Mouse (Mus musculus) NIH3T3 (cell line): ENCODE results near the gene Nrxn3.

Experiments used
- DNase-seq: peaks from one replicate; pipeline ENCODE4 v3.0.0-alpha.2; 2012; ENCODE audit warnings: low read depth

Nrxn3 gene

DNA sequence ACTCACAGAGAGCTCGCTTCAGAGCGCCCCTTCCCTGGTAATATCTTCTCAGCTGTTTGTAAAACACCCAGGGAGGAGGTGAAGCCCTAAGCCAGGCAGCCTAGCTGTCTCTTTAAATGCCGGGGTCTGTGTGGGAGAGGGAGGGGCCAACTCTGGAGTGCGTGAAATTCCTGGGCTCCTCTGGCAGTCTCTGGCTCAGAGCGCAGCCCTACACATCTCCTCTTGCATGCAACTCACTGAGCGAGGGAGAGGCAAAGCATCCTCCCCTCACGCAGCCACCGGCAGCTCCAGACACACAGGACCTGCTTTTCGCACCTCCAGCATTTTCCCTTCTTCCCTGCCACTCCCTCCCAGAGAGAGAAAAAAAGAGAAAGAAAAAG lies at the start of gene Nrxn3:
Nrxn3 (plus strand) TSS at position 186 of the 380 bp plus-strand sequence.
- peak; percentile 21 for DNase-seq

DNA sequence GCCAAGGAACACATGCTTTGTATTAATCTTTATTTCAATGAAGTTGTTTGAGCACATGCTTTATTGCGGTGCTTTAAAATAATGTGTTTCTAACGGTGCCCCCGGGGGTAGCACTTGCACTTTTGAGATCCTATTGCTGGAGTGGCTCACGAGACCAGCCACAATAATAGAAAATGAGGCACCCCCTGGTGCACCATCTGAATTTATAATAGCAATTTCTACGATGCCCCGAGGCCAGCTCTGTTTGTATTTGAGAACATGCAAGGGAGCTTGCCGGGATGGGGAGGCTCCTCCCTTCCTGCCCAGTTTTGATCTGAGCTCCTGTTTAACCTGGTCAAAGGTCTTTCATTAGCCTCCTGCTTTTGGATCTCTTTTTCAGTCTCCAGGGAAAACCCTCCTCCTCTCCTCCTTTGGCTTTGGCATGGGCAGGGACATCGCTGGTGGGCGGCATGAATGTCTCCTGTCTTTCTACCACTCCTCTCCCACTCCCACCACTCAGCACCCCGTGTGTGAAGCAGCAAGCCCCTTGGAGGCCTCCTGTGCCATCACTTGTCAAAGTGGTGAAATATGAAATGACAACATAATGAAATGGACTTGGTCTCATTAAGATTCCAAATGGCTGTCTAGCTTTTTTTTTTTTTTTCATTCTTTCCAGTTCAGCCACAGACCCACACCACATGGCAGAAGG lies 18.4 kb upstream of the Nrxn3 start:
- DNase-seq = no peak

DNA sequence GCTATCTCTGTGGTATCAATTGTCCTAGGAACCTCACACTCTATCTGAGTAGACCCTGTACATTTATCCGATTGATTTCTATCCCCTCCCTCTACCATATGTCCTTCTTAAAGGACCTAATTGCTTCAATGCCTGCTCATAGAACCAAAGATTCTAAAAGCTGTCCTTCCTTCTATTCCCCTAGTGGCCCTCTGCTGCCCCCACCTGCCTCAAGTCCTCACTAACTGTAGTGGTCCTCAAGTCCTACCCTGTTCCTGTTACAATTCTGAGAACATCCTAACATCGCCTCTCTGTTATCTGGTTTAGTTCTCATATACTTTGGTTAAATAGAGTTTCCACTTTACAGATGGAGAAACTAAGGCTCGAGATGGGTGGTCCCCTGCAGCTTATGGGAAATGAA lies 16.7 kb upstream of the Nrxn3 start:
- DNase-seq = no peak

DNA sequence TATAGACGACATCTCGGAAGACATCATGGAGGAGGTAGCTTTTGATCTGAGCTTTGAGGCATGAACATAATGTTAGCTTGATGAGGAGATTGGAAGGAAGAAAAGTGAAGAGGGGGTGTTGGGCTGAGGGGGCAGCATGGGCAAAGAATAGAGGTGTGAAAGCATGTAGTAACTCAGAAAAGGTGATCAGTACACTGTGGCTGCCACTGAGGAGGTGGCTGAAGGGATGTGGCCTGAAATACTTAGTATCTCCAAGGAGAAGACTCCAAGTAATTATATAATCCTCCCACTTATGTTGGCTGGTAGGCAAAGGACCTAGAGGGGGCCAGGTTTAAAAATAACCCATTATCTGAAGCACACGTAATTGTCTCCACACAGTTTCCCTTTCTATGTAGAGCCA lies 14.9 kb upstream of the Nrxn3 start:
- no peak for DNase-seq

DNA sequence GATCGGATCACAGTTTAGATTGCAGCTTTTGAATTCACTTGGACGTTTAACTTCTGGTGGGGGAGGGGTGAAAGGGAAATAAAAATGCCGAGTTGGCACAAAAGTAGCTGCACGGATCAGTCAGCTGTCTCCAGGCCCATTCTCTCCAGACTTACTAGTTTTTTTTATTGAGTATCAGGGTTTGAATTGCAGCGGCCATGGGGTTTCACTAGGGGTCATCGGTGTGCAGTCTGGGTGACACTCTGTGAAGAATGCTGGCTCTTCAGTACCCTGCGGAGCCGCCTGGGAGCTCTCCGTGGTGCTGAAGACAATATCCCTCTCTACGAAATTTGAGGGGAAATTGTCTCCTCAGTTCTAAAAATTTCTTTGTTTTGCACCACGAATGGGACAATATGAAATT lies 13.5 kb upstream of the Nrxn3 start:
- DNase-seq = peak; percentile 55

DNA sequence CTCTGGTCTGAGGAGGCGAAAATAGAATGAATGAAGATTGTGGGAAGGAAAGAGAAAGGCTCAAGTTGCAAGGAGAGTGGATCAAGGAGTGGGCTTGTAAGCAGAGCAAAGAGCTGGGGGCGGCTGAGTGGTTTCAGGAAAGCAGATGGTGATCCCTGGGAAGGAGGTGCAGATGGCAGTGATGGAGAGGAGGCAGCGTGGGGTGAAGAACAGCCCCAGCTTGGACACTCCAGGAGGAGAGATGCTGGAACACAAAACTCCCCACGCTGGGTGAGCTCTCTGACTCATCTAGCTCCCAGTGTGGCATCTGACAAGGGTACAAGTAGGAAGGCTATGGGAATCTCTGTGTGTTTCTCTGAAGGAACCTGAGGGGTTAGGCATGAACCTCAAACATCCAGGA lies 9.2 kb upstream of the Nrxn3 start:
- DNase-seq = no peak

DNA sequence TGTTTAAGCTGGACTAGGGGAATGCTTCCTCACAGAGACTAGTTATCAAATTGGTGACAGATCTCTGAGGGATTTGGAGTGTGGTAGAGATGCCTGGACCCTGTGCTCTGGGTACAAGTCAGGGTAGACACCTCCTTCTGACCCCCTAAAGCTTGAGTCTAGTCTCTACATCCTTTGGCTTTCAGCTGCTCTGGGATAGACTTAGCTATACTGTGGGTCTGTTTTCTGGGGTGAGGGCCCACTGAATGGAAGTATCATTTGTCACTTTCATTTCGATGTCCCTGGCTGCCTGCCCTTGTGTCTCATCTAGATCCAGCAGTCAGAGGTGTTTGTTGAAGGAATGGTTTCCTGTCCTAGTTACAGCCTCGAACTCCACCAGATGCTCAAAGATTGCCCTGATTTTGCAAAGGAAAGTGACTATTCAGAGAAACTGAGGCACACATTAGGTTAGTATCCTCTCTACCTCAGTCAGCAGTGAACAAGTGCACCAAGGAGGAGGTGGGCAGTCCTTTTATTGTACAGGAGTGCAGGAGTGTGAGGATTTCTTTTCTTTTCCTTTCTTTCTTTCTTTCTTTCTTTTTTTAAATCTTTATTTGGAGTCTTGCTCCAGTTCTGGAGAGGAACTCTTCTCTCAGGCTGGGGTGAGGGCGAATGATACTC lies 515 bp upstream of the Nrxn3 start:
- DNase-seq = no peak

DNA sequence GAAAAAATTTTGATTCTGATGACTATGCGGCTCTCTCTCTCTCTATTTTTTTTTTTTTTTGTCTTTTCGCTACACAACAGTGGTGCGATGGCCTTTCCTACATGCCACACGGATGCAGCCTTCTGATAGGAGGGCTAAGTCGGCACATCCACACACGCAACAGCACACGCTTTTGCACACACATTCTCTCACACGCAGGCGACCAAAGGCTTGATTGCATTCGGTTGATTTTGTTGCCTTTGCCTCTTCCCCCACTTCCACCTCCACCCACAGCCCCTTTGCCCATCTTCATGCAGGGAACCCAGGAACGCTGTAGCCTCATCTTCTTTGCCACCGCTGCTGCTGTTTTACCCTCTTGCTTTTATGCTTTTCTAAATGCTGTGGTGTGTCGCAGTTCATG lies 3.6 kb downstream of the Nrxn3 start:
- no peak for DNase-seq

DNA sequence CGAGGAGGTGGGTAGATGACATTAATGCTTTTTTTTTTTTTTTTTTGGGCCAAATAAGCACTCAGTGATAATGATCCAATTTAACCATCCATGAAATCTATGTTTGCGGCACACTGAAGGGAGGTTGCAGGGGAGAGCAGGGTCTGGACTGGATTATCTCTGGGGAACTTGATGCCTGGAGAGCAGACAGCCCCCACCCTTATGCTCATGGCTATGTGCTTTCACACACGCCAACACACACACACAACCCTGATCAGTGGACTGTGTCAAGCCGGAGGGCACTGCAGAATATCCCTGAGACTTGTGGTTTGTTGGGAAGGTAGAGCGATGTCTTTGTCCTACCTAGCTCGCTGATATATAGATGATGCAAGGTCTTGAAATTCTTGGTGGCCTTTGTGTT lies 4.1 kb downstream of the Nrxn3 start:
- DNase-seq = no peak

DNA sequence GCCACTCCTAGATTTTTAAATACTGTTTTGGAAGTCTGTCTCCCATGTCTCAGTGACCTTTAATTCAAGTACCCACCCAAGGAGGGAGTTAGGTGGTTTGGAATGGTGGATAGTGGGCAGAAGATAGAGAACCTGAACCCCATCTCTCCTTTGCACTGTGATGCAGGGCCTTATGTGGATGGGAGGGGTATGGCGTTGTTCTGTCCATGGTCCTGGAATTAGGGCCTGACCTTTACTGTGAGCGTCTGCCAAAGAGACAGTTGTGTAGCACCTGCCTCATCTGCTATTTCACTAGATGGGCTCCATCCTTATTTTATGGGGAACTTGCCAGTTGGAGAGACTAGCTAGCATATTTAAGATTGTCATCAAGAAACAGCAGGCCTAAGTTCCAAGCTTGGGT lies 8.0 kb downstream of the Nrxn3 start:
- DNase-seq = no peak

DNA sequence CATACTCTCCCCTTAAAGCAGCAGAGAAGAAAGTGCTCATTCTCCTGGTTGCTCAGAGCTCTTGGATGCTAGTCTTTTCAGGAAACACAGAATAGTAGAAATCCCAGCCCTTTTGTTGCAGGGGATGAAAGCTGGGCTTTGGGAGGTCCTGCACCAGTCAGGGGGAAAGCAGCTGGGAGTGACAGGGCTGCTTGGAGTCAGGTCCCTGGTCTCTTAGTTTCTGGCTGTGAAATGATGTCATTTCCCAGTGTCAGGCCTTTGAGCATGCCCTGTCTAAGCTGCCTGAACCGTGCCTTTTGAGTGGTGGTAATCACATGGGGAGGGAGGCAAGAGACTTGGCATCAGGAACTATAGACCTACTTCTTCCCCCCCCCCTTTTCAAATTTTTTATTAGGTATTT lies 12.4 kb downstream of the Nrxn3 start:
- DNase-seq = no peak

DNA sequence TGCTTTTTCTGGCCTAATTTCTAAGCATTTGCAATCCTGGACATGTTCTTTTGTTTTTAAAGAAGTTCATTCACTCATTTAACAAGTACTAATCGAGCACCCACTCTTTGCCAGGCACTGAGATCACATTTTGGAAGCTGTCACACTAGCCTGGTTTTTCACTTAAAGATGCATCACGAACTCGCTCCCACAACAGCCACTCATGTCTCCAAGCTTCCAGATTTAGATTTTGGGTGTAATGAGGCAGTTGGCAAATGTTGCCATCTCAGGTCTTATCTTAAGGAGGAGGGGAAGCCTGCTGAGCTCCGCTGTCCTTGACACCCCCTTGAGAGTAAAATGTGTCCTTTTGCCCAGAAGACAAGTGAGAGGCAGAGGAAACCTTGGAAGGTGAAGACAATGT lies 14.4 kb downstream of the Nrxn3 start:
- DNase-seq = no peak

DNA sequence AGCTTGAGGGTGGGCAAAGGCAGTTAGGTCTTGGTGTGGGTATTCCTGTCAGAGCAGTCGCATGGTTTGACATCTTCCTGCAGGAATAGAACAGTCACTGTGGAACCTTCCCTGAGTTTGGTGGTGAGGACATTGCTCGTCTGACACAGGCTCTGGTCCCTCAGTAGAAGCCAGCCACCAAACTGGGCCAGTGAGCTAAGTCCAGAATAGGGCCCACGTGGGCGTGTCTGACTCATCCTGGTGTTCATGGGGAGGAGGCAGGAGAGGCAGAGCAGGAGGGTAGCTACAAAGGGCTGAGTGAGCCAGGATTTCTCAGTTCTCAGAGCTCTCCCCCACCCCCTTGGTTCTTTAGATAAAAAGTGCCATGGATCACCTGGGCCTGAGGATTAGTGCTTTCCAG lies 15.9 kb downstream of the Nrxn3 start:
- no peak for DNase-seq

DNA sequence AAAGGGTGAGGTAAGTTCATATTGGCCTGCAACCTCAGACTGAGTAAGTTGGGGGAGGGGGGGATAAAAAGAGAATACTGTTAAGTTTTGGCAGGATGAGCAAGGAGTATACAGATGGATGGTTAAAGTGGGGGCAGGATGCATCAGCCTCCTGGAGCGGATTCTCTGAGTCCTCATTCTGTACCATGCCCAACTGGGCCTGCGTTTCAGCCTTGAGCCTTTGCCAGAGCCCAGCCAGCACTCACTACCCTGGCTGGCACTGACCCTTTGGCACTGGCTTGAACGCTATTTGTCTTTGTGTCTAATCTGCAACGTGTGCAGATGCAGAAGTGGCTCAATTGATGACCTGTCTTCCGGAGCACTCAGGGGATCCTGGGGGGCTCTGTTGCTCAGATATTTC lies 24.1 kb downstream of the Nrxn3 start:
- no peak for DNase-seq

DNA sequence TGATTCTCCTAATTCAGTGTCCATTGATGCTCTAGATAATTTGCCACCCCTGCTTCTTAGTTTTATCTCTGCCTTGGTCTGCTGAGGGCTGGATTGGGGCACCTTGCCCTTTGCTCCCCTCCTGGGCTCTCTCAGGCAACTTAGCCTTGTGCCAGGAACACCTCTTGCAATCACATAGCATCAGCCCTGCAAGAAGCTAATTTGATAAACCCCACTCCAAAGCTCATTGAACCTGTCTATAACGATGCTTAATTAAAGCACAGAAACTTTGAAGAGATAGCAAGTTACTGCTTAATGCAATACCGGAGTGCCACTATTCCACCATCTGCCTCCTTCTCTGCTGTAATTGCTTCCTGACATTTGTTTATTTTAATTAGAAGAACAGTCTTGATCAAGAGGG lies 42.1 kb downstream of the Nrxn3 start:
- DNase-seq = no peak

DNA sequence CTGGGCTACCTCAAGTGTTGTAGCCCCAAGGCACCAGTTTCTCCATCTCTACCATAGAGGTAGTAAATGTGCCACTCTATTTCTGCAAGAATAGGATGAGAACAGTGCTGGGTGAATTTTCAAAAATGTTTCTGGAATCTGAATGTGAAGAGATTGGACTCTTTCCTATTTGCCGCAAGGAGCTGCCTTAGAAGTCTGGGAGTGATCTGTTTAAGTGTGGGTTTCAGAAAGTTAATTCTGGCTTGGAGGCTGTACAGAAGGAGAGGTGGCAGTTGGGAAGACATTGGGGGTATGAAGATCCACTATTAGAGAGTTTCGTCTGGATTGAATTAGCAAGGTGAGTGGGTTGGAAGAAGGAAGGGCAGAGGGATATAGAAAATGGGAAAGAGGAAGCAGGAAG lies 52.0 kb downstream of the Nrxn3 start:
- no peak for DNase-seq

DNA sequence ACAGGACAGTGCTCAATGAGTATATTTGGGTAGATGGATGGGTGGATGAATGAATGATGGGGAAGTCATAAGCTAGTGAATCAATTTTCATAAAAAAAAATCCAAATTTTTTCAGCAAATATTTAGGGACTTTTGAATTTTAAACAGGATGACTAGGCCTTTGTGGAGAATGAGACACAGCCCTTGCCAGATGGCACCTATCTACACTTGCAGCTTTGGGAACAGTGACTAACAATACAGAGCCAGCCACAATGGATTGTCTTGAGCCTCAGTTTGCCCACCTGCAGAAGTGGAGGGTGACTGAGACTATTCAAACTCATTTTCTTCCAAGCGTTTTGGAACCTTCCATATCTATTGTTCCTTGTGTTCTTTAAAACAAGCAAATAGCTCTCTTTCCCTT lies 55.4 kb downstream of the Nrxn3 start:
- DNase-seq = no peak

DNA sequence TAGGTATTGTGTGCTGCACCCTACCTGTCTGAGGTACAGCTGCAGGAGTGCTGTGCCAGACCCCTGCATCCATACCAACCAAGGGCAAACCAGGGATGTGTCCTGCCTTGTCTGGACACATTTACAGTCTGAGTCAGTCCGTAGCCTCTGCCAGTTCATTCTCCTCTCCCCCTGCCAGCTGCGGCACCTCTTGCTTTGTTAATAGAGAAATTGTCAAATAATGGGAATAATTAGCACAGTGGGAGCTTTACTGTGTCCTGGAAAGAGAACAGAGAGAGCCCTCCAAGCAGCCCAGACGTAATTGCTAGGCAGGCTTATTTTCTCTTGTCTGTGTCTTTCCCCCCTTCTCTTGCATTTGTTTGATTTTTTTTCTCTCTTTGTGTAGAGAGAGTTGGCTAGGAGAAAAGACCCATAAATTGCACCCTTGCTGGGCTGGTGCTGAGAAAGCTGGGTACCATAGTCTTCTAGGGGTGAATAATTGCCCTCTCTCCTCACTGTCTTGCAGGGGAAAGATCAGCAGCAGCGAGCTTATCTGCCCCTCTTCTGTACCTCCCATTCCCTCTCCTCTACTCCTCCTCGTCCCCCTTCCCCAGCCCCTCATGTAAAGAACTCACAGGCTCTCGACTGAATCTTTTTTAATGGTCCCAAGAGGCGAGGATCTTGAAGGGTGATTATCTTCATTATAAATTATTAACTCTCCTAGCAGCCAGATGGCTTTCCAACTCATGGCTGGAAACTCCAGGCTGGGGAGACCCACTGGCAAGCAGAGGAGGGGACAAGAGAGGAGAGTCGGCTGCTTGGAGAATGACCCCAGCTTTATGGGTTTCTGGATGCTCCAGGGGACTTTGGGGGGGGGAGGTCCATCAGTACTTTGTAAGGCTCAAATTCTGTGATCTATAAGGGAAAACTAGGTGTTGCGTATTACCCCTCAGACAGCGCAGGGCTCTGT lies 61.8 kb downstream of the Nrxn3 start:
- DNase-seq = no peak

DNA sequence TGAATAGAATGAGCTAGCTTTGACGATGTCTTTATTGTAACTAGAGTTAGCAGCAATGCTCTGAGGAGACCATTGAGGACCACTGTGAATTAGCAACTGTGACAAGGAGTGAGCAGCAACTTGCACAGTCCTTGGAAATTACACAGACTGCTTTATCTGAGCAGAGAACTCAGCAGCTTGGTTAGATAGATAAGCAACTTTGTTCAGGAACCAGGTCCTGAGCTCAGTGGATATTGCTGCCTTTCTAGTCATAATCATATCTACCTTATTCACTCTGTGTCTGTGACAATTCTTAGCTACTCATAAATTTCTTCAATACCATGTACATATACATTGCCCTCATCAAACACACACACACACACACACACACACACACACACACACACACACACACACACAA lies 70.6 kb downstream of the Nrxn3 start:
- DNase-seq = no peak

DNA sequence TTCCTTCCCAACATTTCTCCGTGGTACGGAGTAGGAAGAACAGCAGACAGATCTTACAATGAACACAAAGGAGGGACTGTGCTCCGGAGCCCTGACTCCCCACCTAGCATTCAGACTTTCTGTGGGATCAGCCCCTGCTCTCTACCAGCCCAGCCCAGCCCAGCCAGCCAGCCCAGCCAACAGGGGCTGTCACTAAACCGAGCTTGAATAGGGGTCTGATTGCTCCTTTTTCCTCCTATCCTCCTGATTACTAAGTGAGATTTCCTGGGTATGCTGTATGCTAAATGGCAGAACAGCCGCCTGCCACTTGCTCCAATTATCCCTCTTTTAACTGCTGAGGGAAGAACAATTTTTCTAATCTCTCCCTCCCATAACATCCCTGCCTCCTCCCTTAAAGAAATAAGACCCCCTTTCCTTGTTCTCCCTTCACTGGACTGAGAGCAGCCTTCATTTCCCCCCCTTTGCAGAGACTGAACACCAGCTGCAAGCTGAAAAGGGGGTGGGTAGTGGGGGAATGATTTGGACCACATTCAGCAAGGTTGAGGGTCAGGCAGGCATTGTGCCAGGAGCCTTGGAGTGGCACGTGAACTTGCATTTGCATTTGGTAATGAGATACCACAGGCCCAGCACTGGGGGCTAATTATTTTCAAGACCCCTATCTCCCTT lies 78.4 kb downstream of the Nrxn3 start:
- no peak for DNase-seq

DNA sequence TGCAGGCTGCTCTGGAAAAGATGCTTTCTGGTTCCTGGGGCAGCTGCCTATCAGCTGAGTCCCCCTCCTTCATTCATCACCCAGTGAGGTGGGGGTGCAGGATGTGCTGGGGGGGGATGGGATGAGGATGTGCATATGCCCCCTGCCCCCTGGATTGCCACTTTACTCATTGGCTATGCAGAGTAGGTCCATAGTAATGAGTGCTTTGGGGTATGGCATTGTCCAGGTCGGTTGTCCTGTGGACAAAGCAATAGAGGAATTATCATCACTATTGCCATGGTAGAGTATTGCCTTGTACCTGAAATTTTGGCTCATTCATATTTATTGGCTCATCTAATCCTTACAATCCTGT lies 79.0 kb downstream of the Nrxn3 start:
- DNase-seq = no peak

DNA sequence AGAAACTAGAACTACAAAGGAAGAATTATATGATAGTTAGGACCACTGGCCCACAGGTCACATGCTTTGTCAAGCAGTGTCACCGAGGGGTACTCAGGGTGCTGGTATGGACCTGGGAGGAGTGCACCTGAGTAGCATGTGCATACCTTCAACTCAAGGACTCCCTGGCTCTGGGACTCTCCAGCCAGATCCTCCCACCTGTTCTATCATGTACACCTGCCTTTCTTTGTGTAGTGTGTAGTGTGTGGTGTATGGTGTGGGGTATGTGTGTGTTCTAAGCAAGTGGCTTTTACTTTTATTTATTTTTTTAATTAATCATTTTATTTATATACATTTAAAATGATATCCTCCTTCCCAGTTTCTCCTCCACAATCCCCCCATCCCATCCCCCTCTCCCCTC lies 86.3 kb downstream of the Nrxn3 start:
- DNase-seq = no peak

DNA sequence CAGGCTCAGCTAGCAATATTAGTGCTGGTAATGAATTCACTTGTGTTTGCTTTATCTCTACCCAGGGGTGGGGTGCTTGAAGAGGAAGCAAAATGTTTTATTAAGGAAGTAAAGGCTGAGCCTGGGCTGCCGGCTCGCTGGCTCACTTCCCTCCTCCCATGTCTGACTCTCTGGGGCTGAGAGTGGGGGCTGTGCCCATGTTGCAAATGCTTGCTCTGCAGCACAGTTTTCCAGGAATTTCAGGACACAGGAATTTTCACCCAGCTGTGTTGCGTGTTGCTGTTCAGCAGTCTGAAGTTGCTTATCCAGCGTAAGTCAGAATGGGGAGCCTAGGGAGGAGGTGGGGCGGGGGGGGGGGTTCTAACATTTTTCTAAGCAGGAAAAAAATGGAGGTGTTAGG lies 89.5 kb downstream of the Nrxn3 start:
- DNase-seq = no peak
